Mouse (Mus musculus) kidney, adult 2 months (tissue): ENCODE measurements at regions not wholly inside any gene's neighbourhood (a gene's known extent, or its start where the extent isn't known, plus 50 kb on each side); places are given as distances from the start of the nearest gene placed in this dataset.

ENCODE experiments used
- CTCF ChIP-seq: fragments of 200-500 bp; conservative IDR thresholded peaks from 2 replicates; pipeline ENCODE4 v1.5.1; 2011; ENCODE audit warnings: low read depth, mild to moderate bottlenecking, control low read depth, low read length, moderate library complexity, mixed read lengths; ENCODE audit not compliant: insufficient read depth, insufficient read length
- POLR2A ChIP-seq: fragments of 200-500 bp; IDR thresholded peaks from one replicate; pipeline ENCODE4 v1.6.1; 2011; ENCODE audit warnings: low read depth, low read length, control low read depth

DNA sequence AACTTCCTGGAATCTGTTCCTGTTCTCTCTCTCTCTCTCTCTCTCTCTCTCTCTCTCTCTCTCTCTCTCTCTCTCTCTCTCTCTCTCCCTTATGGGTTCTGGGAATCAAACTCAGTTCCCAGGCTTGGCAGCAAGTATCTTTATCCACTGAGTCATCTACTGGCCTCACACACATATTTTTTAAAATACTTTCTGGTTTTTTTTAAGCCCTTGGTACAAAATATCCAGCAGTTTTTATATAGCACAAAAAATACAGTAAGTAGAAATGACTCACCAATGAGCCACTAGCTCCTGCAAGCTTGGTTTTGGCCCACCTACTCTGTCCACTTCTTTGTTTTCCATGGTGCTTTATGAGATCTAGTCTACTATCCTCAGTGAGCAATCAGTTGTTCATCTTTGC is 266.0 kb downstream of the Wdr72 start:
- no peak for TF ChIP-seq POLR2A
- TF ChIP-seq CTCF: no peak
